Mouse (Mus musculus) hindlimb bud, embryonic 11.5 days (tissue): ENCODE measurements around the gene Ripor2.

ENCODE experiments used
- DNase-seq: peaks from one replicate; pipeline ENCODE4 v3.0.0-alpha.2; 2012; ENCODE audit warnings: low read depth, low spot score; ENCODE audit errors: extremely low spot score

Gene Ripor2

GRCm38 (mm10) chr13:24709656-24710396 lies 127.8 kb downstream of the Ripor2 start:
- no peak for DNase-seq

- no peak for DNase-seq
Observed at GRCm38 (mm10) chr13:24710968-24711367, 129.0 kb downstream of the Ripor2 start.

- no peak for DNase-seq
Observed at GRCm38 (mm10) chr13:24712581-24713130, 130.7 kb downstream of the Ripor2 start.

- DNase-seq, result peak; percentile 46
Observed at GRCm38 (mm10) chr13:24713434-24714000, 131.5 kb downstream of the Ripor2 start.

GRCm38 (mm10) chr13:24714360-24714885 lies 132.4 kb downstream of the Ripor2 start:
- no peak for DNase-seq

GRCm38 (mm10) chr13:24715601-24716000 lies 133.6 kb downstream of the Ripor2 start:
- no peak for DNase-seq

- DNase-seq, result no peak
Observed at GRCm38 (mm10) chr13:24716441-24716840, 134.5 kb downstream of the Ripor2 start.

GRCm38 (mm10) chr13:24717677-24718076 lies 135.7 kb downstream of the Ripor2 start:
- no peak for DNase-seq

GRCm38 (mm10) chr13:24721502-24721901 lies 139.5 kb downstream of the Ripor2 start:
- no peak for DNase-seq

GRCm38 (mm10) chr13:24723699-24724394 lies 141.9 kb downstream of the Ripor2 start:
- DNase-seq, result no peak

GRCm38 (mm10) chr13:24724395-24724759 lies 142.4 kb downstream of the Ripor2 start:
- DNase-seq, result no peak

GRCm38 (mm10) chr13:24729128-24729527 lies 147.1 kb downstream of the Ripor2 start:
- DNase-seq, result no peak

GRCm38 (mm10) chr13:24734502-24734901 lies 152.5 kb downstream of the Ripor2 start:
- DNase-seq, result no peak

- DNase-seq, result no peak
Observed at GRCm38 (mm10) chr13:24735608-24736131, 153.7 kb downstream of the Ripor2 start.

GRCm38 (mm10) chr13:24741028-24741427 lies 159.0 kb downstream of the Ripor2 start, which contains the start of gene Armh2:
TSS of gene Armh2 (plus strand) at chr13:24741232.
- no peak for DNase-seq

GRCm38 (mm10) chr13:24747823-24748222 lies 165.8 kb downstream of the Ripor2 start:
- no peak for DNase-seq

GRCm38 (mm10) chr13:24750807-24751206 lies 168.8 kb downstream of the Ripor2 start:
- DNase-seq, result no peak

GRCm38 (mm10) chr13:24751396-24751795 lies 169.4 kb downstream of the Ripor2 start:
- no peak for DNase-seq

- DNase-seq, result no peak
Observed at GRCm38 (mm10) chr13:24756756-24757155, 174.8 kb downstream of the Ripor2 start.

- no peak for DNase-seq
Observed at GRCm38 (mm10) chr13:24757820-24758564, 176.0 kb downstream of the Ripor2 start.

GRCm38 (mm10) chr13:24759451-24759850 lies 177.5 kb downstream of the Ripor2 start:
- no peak for DNase-seq
